Mouse (Mus musculus): ENCODE measurements around the gene Hoxb4.

Hoxb4 gene

GRCm38 (mm10) chr11:96338957-96339855 lies 21.1 kb downstream of the Hoxb4 start:
- DNase-seq = no peak

GRCm38 (mm10) chr11:96340698-96341365 lies 22.8 kb downstream of the Hoxb4 start:
- no peak for DNase-seq

- no peak for DNase-seq
Observed at GRCm38 (mm10) chr11:96341701-96342575, 23.9 kb downstream of the Hoxb4 start.

- no peak for DNase-seq
Observed at GRCm38 (mm10) chr11:96342576-96342930, 24.5 kb downstream of the Hoxb4 start.

GRCm38 (mm10) chr11:96343206-96343745 lies 25.2 kb downstream of the Hoxb4 start:
- no peak for DNase-seq

- DNase-seq = no peak
Observed at GRCm38 (mm10) chr11:96344061-96344877, 26.2 kb downstream of the Hoxb4 start.

- no peak for DNase-seq
Observed at GRCm38 (mm10) chr11:96344878-96345159, 26.8 kb downstream of the Hoxb4 start.

GRCm38 (mm10) chr11:96345220-96345892 lies 27.3 kb downstream of the Hoxb4 start:
- no peak for DNase-seq

- no peak for DNase-seq
Observed at GRCm38 (mm10) chr11:96345893-96346806, 28.1 kb downstream of the Hoxb4 start.

GRCm38 (mm10) chr11:96346916-96347520 lies 29.0 kb downstream of the Hoxb4 start:
- no peak for DNase-seq

- no peak for DNase-seq
Observed at GRCm38 (mm10) chr11:96347717-96348116, 29.6 kb downstream of the Hoxb4 start.

- no peak for DNase-seq
Observed at GRCm38 (mm10) chr11:96348141-96348928, 30.3 kb downstream of the Hoxb4 start.

GRCm38 (mm10) chr11:96348988-96349387 lies 30.9 kb downstream of the Hoxb4 start:
- no peak for DNase-seq

GRCm38 (mm10) chr11:96349491-96350340 lies 31.6 kb downstream of the Hoxb4 start:
- no peak for DNase-seq

GRCm38 (mm10) chr11:96350341-96350624 lies 32.2 kb downstream of the Hoxb4 start, which contains the start of gene Hoxb2:
Hoxb2 (plus strand) TSS chr11:96350525.
- DNase-seq = no peak

- DNase-seq = no peak
Observed at GRCm38 (mm10) chr11:96350791-96351190, 32.7 kb downstream of the Hoxb4 start.

GRCm38 (mm10) chr11:96351312-96351711 lies 33.2 kb downstream of the Hoxb4 start:
- DNase-seq = no peak

GRCm38 (mm10) chr11:96351831-96352230 lies 33.8 kb downstream of the Hoxb4 start:
- DNase-seq = no peak
